Mouse (Mus musculus) left cerebral cortex, postnatal 25 days (tissue): ENCODE data around the gene 9330161L09Rik. TPM values are rescaled to one million over a fixed set of nuclear protein-coding genes. Genes with fewer than 3 reads are reported as not detected.

Experiments
- DNase-seq, 2 experiments: peaks; one replicate each; pipeline ENCODE4 v3.0.0; 2022; ENCODE audit warnings: low spot score in 2 of 2, mixed read lengths in 1 of 2
- intact Hi-C: fragments of 180-260 bp; cut with DNase I; formaldehyde crosslinking; loops from one replicate; pipeline ENCODE4 v1.15.1; 2025
- total RNA-seq, 2 experiments: library from RNA; stranded (reverse); gene quantifications; 2 replicates each; pipeline ENCODE4 v1.2.3; 2021

9330161L09Rik gene
- total RNA-seq, 2 experiments from 2014 or later: 2.2 to 2.5 TPM

GRCm38 (mm10) chr12:103358216-103358615 is 49.4 kb downstream of the 9330161L09Rik start:
- peak in 1 of 2 experiments; percentile 63 for DNase-seq
- intact Hi-C loops: no loop called here

Other genes with a start within 250 kb of the 9330161L09Rik start
- 10 to 100 TPM in 1 of 2 experiments, 1 to 10 TPM in 1; 4.3 to 10.7 TPM for gene Prima1, start 165.7 kb downstream of the 9330161L09Rik start, total RNA-seq
- gene Fam181a, start 96.8 kb downstream of the 9330161L09Rik start, total RNA-seq: 1 to 10 TPM; 1.5 to 2.7 TPM
- gene Asb2, start 51.8 kb downstream of the 9330161L09Rik start, total RNA-seq: 1 to 10 TPM; 2.7 to 3.4 TPM
- gene Otub2, start 19.1 kb downstream of the 9330161L09Rik start, total RNA-seq: 10 to 100 TPM; 32.9 to 42.8 TPM
- gene Ddx24, start 18.0 kb upstream of the 9330161L09Rik start, total RNA-seq: 100 to 1,000 TPM; 213 to 218 TPM
- 10 to 100 TPM; 48.9 to 51.2 TPM for gene Ifi27, start 26.4 kb upstream of the 9330161L09Rik start, total RNA-seq
- gene Ifi27l2a, start 35.9 kb upstream of the 9330161L09Rik start, total RNA-seq: 1 to 10 TPM; 1.4 to 1.5 TPM
- gene Ifi27l2b, start 49.4 kb upstream of the 9330161L09Rik start, total RNA-seq: not detected
- gene Ppp4r4, start 124.5 kb upstream of the 9330161L09Rik start, total RNA-seq: 10 to 100 TPM; 21.5 to 23.4 TPM
- not detected for gene Serpina10, start 223.6 kb upstream of the 9330161L09Rik start, total RNA-seq
- not detected for gene Serpina6, start 249.4 kb upstream of the 9330161L09Rik start, total RNA-seq